Mouse (Mus musculus) mature B cell (primary cell): ENCODE measurements around the gene Map10.

Experiments used
- in situ Hi-C: fragments of 300-500 bp; cut with MboI; formaldehyde crosslinking; loops from 2 replicates; pipeline ENCODE4 v1.14.3; 2019

Map10 gene

GRCm38 (mm10) chr8:125716613-125717012, 47.0 kb downstream of the Map10 start:
- in situ Hi-C loops: no loop called here

DNA sequence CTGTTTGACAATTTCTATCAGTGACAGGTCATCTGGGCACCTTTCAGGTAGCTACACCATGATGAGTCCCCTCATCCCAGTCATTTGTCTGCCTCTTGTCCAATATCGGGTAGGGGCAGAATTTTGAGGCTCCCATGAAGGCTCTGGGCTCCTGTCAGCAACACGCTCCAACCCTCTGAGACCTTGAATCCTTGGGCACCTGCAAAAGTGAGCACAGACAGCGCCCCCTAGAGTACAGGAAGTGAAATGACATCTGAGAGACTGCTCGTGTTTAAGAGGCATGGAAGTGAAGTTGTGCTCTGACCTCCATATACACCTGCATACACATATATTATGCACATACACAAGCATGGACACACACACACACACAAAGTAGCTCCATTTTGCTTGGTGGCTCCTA, 49.3 kb downstream of the Map10 start:
- in situ Hi-C loops: no loop called here

GRCm38 (mm10) chr8:125722675-125723074, 53.1 kb downstream of the Map10 start:
- in situ Hi-C loops: loop anchor here (10.0 kb wide), 1 partner anchor 148 kb away; no protein-coding TSS in a partner anchor
